Mouse (Mus musculus) megakaryocyte, adult 5-6 weeks (primary cell): Measurements from ENCODE around the gene Mttp. TPM values are rescaled to one million over a fixed set of nuclear protein-coding genes. Genes with fewer than 3 reads are reported as not detected.

Source experiments
- ATAC-seq: 2 replicates; pipeline ENCODE4 v1.8.0; 2016; ENCODE audit warnings: mild to moderate bottlenecking, inconsistent platforms; ENCODE audit not compliant: poor library complexity, severe bottlenecking
- total RNA-seq, 2 experiments: library from RNA; stranded (forward) in 1 of 2; stranded (reverse) in 1 of 2; fragments of 153-499, 151-499 nt in 1 of 2; fragments of 221-1000, 200-1000 nt in 1 of 2; gene quantifications; 2 replicates each; pipeline versions ENCODE4 v1.2.3 to v1.2.4; 2015 to 2017

Gene Mttp
- total RNA-seq (2015) (1.0 and 1.2 TPM in 2 replicates), total RNA-seq (2017) (1.1 and 1.2 TPM in 2 replicates)

DNA sequence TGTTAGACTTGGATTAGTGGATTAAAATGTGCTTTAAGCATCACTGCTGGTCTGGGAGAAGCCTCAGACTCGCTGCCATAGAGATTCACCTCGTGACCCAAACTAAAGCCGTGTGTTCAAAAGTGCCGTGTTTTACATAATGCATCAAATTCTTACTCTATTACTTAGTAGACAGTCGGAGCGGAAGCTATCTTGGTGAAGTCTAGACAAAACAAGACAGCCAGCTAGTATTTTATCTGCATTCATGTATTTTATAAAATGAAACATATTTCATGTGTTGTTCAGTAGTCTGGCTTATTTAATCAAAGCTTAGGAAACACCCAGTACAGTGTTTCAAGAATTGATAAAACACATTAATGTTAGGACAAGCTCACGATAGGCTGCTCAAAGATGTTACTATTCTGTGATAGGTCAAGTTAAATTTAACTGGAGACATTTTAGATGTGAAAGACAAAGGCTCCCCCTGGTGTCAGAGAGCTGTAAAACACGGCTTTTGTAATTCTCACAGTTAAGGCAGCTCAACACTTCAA, at the start of gene Mttp:
Gene Mttp (minus strand): TSS at position 327 of the 530 bp plus-strand sequence.
- ATAC-seq, result peak; percentile 57

DNA sequence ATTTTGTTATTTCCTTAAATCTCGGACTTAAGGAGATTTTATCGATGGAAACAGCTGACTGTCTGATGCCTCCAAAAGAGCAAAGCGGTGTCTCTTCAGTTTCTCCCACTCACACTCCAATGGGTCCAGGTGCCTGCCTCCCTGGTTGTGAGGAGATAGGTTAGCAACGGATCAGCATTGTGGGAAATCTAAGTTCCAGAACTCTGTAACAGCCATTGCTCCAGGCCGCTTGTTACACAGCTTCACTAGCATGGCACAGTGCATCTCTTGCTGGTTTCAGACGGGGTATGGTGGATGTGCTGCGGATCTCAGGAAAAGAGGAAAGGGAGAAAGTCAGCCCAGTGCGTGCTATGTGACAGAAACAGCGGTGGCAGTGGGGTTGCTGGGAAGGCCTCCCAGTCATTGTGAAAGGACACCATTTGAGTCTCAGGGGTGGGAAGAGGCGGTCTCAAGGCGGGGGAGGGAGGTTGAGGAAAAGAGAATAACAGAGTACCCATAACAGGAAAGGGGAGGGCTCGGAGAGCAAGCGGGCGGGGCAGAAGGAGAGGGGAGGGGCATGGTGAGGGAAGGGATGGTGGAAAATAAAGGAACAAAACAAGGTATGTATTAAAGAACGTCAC, 49.0 kb upstream of the Mttp start, which contains the start of gene 4930579F01Rik:
Gene 4930579F01Rik (minus strand): TSS at position 143 of the 620 bp plus-strand sequence.
- ATAC-seq, result no peak

DNA sequence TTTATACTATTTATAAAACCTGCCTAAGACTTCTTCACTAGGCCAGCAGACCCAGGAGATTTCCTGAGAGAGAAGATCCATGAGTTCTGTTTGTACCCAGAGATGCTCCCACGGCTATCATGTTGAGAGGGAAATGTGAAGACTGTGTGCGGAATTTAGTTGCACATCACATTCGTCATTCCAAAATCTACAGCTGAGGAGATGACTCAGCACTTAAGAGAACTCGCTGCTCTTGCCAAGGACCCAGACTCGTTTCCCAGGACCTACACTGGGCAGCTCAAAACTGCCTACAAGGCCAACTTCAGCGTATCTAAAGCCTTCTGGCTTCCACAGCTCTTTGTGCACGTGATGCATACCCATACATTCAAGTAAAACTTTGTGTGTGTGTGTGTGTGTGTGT, 47.5 kb upstream of the Mttp start:
- ATAC-seq, result no peak

DNA sequence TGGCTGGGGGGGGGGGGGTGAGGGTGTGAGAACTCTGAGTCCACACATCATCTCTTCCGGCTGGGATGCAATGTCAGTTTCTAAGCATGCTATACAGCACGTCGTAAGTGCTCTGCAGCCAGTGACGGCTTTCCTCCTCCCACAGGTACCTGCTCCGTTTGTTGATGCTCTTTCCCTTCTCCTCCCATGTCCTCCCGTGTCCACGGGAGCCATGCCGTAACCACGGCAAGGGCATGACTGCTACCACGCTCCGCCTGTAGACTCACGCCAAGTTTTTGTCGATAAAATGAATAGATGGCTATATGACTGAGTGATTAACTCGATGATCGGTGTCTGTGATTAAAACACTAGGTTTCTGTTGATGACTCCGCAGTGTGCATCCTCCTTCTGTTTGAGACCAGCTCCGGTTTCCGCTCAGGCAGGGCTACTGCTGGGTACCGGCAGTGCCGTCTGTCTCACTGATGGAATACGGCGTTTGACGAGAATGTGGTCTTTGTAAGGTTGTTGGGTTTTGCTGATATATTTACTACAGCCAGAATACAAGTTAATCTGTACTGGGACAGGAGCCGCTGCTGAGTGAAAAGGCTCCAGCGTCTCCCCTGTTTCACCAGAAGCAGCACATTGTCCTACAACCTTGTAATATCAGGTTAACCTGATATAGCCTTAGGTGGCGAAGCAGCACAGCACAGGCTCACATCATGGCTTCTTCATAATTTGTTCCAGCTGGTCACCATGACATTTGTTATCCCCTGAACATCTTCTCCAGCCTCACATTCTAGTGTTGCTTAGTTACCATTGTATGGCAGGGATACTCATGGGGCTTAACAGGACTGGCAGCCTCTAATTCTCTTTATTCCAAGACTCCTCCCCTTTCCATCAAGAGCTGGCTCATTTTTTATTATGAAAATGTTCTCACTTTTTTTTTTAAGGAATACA, 41.5 kb upstream of the Mttp start:
- no peak for ATAC-seq

DNA sequence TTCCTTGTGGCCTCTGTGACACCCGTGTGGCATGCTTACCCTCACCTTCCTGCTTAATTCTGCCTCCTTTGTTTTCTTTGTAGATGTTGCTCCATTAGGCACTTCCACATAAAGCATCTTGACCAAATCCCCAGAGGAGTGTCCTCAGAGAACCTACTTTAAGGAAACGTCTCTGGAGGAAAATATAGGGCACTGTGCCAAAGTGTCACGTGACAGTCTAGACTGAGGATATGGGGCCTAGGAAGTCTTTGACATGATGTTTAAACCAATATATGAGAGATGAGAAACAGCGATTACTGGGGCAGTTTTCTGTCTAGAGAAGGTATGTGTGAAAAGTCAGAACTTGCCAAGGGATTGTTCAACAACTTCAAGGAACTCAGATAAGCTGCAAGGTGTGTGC, 40.5 kb upstream of the Mttp start:
- ATAC-seq, result no peak

DNA sequence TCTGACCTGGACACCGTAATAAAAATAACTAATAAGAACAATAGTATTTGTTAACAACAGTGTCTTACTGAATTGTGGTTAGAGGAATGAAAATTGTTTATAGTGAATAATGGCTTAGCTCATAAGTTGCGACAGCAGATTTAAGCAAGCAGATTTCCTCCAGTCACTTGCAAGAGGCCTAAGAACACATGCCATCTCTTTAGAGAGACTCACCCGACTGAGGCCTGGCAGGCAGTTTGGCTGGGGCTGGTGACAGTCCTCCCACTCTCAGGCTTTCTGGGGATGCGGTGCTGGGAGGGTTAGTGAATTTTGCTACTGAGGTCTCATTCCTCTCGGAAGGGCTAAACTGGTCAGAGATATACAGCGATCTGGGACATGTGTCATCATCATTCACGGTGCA, 38.6 kb upstream of the Mttp start:
- no peak for ATAC-seq

DNA sequence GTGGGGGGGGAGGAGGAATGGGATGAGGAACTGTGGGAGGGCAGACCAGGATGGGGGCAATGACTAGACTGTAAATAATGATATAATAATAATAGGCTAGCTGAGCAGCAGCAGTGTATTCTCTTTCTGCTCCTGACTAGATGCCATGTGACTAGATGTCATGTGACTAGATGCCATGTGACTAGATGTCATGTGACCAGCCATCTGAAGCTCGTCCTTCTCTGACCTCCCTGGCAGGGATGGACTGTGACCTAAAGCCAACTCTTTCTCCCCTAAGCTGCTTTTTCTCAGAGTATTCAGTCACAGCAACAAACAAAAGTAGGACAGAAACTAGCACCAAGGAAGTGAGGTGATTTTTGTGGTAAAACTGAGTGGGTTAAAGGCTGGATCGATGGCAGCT, 37.3 kb upstream of the Mttp start:
- ATAC-seq, result no peak

DNA sequence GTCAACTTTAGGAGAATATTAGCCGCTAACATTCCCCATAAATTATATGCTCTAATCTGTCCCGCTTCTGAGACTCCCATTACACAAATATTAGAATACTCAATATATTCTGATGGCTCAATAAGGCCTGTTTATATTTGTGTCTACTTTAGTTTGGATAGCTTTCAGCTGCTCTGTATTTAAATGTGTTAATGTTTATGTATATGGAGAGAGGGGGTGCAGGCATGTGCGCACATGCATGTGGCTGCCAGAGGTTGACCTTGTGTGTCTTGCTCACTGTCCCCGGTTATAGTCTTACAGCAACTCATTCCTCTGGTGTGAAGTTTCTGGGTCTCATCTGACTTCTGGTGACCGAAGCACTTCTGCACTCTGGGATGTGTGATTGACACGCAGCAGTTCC, 30.8 kb upstream of the Mttp start:
- no peak for ATAC-seq

DNA sequence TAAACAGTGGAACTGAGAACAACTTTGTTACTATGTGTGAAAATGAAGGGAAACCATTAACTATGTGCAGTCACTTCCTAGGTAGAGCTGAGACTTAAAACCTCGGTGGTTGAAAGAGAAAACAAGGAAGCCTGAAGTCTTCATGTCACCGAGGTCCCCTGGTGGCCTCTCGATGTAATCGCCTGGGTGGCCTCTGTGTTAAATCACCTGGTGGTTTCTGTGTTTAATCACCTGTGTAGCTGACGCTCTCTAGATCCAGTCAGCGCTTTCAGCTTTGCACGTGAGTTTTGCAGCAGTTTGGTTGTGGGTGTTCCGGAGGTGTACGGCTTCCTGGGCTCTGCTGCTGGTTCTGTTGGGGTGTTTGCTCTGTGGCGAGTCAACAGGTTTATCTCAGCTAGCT, 28.5 kb upstream of the Mttp start:
- no peak for ATAC-seq

DNA sequence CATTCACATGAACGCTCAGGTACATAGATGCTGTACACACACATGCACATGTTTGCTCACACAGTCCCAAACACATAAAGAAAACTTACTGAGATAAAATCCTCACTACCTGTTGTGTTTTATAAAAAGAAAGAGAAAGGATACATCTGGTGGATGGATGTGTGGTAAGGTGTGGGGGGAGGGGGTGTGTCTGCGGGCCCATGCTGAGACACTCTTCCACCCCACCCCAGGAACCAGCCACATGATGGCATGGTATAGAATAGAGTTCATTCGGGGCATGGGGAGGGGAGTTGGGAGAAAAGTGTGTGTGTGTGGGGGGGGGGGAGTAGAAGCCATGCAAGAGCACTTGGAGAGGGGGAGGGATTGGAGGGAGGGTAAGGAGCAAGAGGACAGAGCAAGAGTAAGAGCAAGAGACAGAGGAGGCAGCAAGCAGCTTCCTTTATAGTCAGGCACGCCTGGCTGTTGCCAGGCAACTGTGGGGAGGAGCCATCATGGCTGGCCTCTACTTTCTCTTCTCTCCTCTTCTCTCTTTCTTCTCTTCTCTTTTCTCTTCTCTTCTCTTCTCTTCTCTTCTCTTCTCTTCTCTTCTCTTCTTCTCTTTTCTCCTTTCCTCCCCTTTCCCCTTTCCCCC, 17.9 kb upstream of the Mttp start:
- no peak for ATAC-seq

DNA sequence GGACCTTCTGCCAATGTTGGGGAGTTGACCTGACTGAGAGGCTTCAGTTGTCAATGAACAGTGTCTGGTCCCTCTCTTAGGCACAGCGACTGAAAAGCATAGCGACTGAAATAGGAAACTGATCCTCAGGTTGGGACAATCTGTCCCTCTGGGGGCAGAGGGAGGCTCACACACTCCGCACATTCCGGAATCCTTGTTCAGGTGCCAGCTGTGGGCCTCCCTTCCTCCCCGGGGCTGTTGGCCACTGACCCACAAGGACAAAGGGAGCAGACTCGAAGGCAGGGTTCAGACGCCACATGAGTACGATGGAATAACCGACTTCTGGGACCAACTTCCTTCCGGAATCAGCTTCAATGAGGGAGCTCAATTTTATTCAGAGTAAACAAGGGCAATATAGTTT, 16.9 kb upstream of the Mttp start:
- ATAC-seq, result no peak

DNA sequence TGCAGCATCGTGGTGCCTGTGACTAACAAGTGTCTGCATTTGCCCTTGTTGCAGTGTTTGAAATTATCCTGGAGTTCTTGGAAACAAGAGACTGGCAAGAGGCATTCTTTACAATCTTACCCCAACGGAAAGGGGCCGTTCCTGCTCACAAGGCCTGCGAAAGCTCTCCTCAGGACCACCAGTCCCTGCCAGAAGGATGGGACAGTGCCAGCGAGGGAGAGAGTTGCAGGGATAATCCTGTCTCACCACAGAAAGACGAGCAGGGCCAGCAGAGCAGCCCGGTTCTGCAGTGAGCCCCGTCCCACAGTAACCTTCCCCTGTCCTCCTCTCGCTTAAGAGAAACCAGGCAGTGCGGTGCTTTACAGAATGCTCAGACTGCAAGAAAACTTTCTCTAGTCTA, 11.9 kb upstream of the Mttp start:
- no peak for ATAC-seq

DNA sequence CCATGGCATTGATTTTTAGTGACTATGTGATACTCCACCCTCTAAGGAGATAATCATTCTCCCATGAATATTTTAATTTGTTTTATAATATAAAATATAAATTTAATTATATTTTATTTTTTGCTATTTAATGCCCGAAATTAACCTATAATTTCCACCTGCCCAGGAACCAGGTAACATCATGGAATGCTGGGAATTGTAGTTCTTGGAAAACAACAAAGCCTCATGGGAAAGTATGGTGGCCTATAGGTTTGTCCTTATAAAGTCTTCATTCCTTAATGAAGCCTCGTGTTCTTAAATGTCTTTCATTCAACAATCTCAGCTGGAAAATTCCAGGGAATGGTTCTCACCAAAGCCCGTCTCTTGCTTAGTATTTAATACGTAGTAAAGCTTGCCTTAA, 10.3 kb upstream of the Mttp start:
- ATAC-seq, result no peak

DNA sequence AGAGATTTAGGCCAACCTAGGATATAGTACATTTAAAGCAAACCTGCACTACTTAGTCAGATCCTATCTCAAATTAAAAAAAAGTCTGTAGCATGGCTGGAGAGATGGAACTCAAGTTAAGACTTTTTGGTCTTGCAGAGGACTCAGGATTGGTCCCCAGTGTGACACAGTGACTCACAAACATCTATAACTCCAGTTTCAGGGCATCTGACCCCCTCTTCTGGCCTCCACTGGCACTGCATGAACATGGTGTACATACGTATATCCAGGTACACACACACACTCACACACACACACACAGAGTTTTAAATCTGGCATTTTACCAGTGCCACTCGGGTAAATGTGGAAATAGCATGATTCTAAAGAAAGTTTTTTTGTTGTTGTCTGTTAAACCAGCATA, 4.0 kb upstream of the Mttp start:
- ATAC-seq, result no peak

DNA sequence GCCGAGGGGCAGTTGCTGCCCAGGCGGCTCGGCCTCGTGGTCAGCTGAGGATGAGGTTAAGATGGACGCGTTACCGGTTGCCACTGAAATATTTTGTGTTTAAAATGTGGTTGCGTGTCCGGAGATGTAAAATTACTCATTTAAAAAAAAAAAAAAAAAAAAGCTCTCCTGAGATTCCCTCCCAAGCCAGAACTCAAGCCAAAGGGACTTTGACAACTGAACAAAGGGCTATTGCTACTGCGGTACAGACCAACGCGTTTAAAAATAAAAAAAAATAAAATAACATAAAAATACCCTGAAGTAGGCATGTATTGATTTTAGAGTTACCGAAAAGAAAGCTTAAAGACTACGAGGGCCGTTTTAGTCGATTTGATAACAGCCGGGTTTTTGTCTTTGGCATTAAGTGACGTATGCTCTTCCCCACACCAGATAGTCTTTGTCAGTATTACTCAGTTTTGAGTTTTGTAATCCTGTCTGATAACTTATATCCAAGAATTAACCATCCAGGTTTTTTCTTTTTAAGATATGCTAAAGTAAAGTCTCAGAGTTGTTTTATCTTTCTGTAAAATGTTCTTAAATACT, 617 bp downstream of the Mttp start:
- no peak for ATAC-seq

DNA sequence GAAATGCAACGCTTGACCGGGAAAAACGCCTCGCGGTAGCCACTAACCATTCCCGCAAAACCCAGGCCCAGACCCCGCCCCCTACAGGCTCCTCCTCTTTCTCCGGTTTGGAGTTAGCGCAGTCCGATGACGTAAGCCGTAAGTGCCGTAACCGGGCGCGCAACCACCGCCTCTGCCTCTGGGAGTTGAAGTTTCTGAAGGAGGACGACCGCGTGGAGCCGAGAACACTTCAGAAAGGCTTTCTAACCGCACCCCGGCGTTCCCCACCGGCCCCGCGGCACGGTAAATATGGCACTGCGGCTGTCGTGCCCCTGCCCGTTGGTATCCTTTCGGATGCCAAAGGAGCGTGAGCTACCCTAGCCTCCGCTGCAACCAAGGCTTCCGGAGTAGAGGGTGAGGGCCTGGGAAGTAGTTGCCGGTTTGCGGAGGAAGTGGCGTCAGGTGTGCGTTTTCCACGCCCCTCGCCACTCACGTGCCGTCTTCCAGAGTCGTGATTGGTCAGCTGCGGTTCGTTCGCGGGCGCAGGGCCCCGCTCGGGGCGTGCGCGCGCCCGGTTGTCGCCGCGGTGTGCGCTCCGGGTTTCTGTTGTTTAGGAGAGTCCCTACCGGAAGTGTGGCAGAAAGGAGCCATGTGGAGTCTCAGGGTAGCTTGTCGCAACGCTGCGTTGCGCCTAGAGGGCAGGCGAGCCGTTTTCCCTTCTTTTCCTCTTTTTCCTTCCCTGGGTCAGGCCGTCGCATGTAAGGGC, 1.3 kb downstream of the Mttp start, which contains the start of gene Trmt10a:
Gene Trmt10a (plus strand): TSS at position 134 of the 745 bp plus-strand sequence.
- peak; percentile 86 for ATAC-seq

DNA sequence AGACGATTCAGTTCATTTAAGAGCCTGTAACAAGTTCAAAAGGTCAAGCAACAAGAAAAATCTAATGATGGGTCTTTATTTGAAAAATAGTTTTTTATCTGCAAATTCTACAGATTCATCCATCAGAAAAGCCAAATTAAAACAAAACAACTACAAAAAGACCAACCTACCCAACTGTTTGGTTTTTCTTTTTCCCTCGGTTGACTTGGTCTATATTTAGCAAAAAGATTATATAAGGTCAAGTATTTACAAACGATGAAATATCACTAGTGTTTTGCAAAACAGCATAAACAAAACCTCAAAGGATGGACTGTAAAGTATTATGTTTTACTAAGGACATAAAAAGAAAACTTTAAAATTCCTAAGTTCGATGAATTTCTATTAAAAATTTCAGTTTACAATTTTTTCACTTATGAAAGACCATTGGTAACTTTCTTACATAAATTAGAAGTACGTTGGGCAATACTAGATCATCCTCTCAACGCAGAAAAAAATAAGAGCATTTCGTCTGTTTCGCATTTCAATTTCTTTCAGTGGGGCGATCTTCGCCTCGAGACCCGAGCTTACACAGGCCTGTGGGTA, 1.9 kb downstream of the Mttp start:
- no peak for ATAC-seq

DNA sequence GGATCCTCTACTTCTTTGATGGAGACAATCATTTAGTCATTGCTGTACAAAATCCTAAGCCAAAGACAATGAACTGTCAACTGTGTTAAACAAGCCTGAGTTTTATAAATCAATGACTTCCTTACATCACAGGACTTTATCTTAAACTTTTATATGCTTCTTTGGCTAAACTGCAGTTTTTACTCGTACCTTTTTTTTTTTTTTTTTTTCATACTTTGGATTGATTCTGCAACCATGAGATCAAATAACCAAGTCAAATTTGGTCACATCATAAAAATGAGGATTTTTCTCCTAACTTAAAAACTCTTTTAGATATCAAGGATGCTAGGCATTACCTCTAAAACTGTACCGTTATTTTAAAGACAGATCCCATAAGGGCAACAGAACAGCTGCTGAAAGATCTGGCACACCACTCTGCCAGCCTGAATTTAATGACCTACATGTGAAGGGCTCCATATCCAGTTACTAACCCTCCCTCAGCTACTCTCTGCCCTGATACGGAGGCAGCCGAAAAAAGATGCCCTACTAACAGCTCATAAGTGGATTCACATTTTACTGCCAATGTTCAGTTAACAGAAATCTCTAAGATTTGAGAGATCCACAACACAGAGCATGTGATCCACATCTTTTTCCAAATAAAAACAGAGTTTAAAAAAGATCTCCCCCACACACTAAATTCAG, 2.6 kb downstream of the Mttp start:
- ATAC-seq, result no peak

DNA sequence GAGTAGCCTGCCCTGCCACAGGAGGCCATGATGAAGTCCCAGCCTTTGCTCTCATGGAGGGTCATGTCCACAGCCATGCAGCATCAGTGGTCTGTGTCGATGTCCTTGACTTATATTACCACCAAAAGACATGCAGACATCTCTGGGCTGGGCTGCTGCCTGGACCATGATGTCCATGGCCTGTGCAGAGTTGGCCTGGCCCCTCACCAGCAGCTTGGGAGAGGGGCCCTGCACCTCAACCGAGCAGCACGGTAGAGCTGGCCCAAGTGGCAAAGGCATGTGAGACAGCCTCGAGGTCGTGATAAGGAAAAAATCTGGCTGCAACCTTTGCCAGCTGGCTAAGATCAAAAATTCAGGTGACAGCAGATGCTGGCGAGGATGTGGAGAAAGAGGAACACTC, 5.1 kb downstream of the Mttp start:
- ATAC-seq, result no peak
